Mouse (Mus musculus) kidney, adult 2 months (tissue): ENCODE measurements around the gene Map4k4.

ENCODE experiments used
- CTCF ChIP-seq: fragments of 200-500 bp; conservative IDR thresholded peaks from 2 replicates; pipeline ENCODE4 v1.5.1; 2011; ENCODE audit warnings: low read depth, mild to moderate bottlenecking, control low read depth, low read length, moderate library complexity, mixed read lengths; ENCODE audit not compliant: insufficient read depth, insufficient read length
- POLR2A ChIP-seq: fragments of 200-500 bp; IDR thresholded peaks from one replicate; pipeline ENCODE4 v1.6.1; 2011; ENCODE audit warnings: low read depth, low read length, control low read depth

- TF ChIP-seq POLR2A (no peak), CTCF (no peak)
Observed at GRCm38 (mm10) chr1:39949205-39949604, 48.5 kb downstream of the Map4k4 start.
